Mouse (Mus musculus) ES-E14 (cell line): ENCODE data around the gene Smarcd1.

Source experiments
- CHD2 ChIP-seq: IDR thresholded peaks from 2 replicates; pipeline ENCODE4 v1.6.1; 2014; ENCODE audit warnings: mild to moderate bottlenecking, low read depth, low read length, inconsistent platforms
- HCFC1 ChIP-seq: IDR thresholded peaks from 2 replicates; pipeline ENCODE4 v1.6.1; 2012; ENCODE audit warnings: low read length, inconsistent platforms, borderline replicate concordance; ENCODE audit not compliant: insufficient read depth
- MAFK ChIP-seq: IDR thresholded peaks from 2 replicates; pipeline ENCODE4 v1.6.1; 2014; ENCODE audit warnings: mild to moderate bottlenecking, low read depth, low read length, inconsistent platforms; ENCODE audit not compliant: insufficient read depth
- ZC3H11A ChIP-seq: IDR thresholded peaks from 2 replicates; pipeline ENCODE4 v1.6.1; 2012; ENCODE audit warnings: low read depth, mild to moderate bottlenecking, inconsistent platforms, low read length, borderline replicate concordance
- ZNF384 ChIP-seq: IDR thresholded peaks from 2 replicates; pipeline ENCODE4 v1.6.1; 2012; ENCODE audit warnings: low read depth, low read length, inconsistent platforms

DNA sequence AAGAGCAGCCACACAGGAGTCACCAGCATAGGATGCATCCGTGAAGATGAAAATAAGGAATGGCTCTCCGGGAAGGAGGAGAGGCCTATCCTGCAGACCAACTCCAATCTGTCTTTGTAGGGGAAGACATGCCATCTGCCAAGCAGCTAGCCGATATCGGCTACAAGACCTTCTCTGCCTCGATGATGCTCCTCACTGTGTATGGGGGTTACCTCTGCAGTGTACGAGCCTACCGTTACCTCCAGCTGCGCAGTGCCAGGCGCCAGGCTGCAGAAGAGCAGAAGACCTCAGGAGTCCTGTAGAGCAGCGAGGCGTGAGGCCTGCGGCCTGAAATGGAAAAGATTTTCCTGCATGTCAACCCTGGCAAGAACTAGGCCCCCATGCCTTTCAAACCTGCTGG lies 25.6 kb downstream of the Smarcd1 start:
- no peak for TF ChIP-seq HCFC1
- TF ChIP-seq CHD2 = no peak
- TF ChIP-seq ZNF384 = no peak
- TF ChIP-seq ZC3H11A = no peak
- TF ChIP-seq MAFK = no peak
